18 mouse cellular contexts compared by ENCODE assay signal in the genomic region with DNA sequence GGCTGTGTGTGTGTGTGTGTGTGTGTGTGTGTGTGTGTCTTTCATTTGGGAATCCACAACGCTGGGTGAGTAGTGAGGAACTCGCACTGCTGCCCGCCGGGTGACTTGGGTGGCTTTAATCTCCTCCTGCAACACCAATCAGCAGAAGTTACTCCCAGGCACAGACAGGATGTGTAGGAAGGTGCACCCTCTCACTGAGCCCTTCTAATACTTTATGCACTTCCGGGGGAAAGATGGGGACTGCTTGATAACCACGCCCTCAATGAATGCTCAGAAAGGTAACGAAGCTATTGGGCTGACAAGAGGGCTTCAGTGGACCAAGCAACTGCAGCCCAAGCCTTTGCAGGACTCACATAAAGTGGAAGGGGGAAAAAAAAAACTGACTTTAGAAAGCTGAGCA.
A peak's percentile ranks its signal among the peaks of the same experiment; 100 is the strongest.
DNase-seq lines count a peak whose midpoint lies in the region; ATAC-seq and TF ChIP-seq lines count a peak whose summit lies in the region.
"Had no signal": no experiment of that assay in that cellular context is flagged by ENCODE, and none has a peak within 500 bp of the region (broad histone marks: within the 10 kb centered on the region; RNA-seq: fewer than 3 reads in every experiment).

No protein-coding gene starts in this region.

- H3K4me3 ChIP-seq in heart, embryonic 16.5 days (ENCODE audit: low read length), result no peak overlapping the region
- H3K4me3 ChIP-seq in heart, adult 2 months, result no peak overlapping the region
- no peak overlapping the region for H3K4me3 ChIP-seq in lung, adult 2 months (replicated peaks; ENCODE audit: extremely low read depth, low read depth, low read length)
- H3K4me3 ChIP-seq in layer of hippocampus, adult 2 months, result no peak overlapping the region
- H3K4me3 ChIP-seq: forebrain, embryonic 12.5 days; left cerebral cortex, adult 2 months; limb, embryonic 15.5 days had no signal

- H3K4me2 ChIP-seq in heart, embryonic 16.5 days (ENCODE audit: low read depth, low read length), result peak overlapping the region; percentile 30; the same call in 1 of the 2 replicates
- H3K4me2 ChIP-seq: forebrain, embryonic 12.5 days; limb, embryonic 15.5 days had no signal

- peak; percentile 8; the same call in 1 of the 2 replicates for ATAC-seq in heart, embryonic 16.5 days (replicated peaks; ENCODE audit: extremely low read depth, insufficient read depth, low FRiP score)
- ATAC-seq in CD4-positive, CD25-positive, alpha-beta regulatory T cell, adult 4 months, result peak; percentile 95
- peak; percentile 42; the same call in 1 of the 2 replicates for ATAC-seq in common myeloid progenitor, adult 5-6 weeks (replicated peaks; ENCODE audit: low read depth, poor library complexity, severe bottlenecking)
- ATAC-seq: hindbrain, postnatal 0 days; lung, postnatal 0 days had no signal

- no peak for TF ChIP-seq POLR2A in heart, adult 2 months (IDR thresholded peaks at IDR 0.05; ENCODE audit: insufficient read depth, low read depth, low read length)
- no peak for TF ChIP-seq POLR2A in lung, adult 2 months (IDR thresholded peaks at IDR 0.05; ENCODE audit: borderline replicate concordance, extremely low read depth, low read depth, low read length)

- WGBS in heart, embryonic 16.5 days, result 57% methylated on average over 7 of the region's 7 CpGs
- 49% methylated on average over 7 of the region's 7 CpGs for WGBS in heart, adult 2 months
- WGBS in lung, adult 2 months, result 62% methylated on average over 7 of the region's 7 CpGs

- H3K27me3 ChIP-seq in heart, embryonic 16.5 days (ENCODE audit: control insufficient read depth, insufficient read depth, low read length), result no peaks in the 10 kb centered on the region
- no peaks in the 10 kb centered on the region for H3K27me3 ChIP-seq in heart, adult 2 months (ENCODE audit: control insufficient read depth, insufficient read depth, low read length)
- H3K27me3 ChIP-seq in splenic B cell, adult 2 months (ENCODE audit: control insufficient read depth, insufficient read depth, low read length, poor library complexity, severe bottlenecking), result no peaks in the 10 kb centered on the region
- H3K27me3 ChIP-seq: forebrain, embryonic 12.5 days; limb, embryonic 15.5 days had no signal

- TF ChIP-seq EP300 in heart, adult 2 months (IDR thresholded peaks at IDR 0.05; ENCODE audit: insufficient read depth, low read depth, low read length), result no peak

- no peaks in the 10 kb centered on the region for H3K36me3 ChIP-seq in heart, embryonic 16.5 days (ENCODE audit: control insufficient read depth, insufficient read depth)
- H3K36me3 ChIP-seq in heart, adult 2 months (ENCODE audit: control insufficient read depth, insufficient read depth, low read length), result no peaks in the 10 kb centered on the region
- no peaks in the 10 kb centered on the region for H3K36me3 ChIP-seq in splenic B cell, adult 2 months (ENCODE audit: control insufficient read depth, insufficient read depth, low read length, poor library complexity, severe bottlenecking)
- H3K36me3 ChIP-seq: forebrain, embryonic 12.5 days; limb, embryonic 15.5 days had no signal

- H3K9ac ChIP-seq in heart, embryonic 16.5 days (ENCODE audit: low read length), result no peak overlapping the region
- no peak overlapping the region for H3K9ac ChIP-seq in heart, adult 2 months (ENCODE audit: low read depth, low read length)
- H3K9ac ChIP-seq: forebrain, embryonic 12.5 days; limb, embryonic 15.5 days had no signal

- DNase-seq in heart, adult 2 months, result no peak
- DNase-seq in splenic B cell, adult 2 months (ENCODE audit: low read depth, low spot score), result peak; percentile 50
- no peak for DNase-seq in lung, adult 2 months
- no peak for DNase-seq in left cerebral cortex, adult 18-20 months (ENCODE audit: low spot score in 2 of 2)
- DNase-seq in layer of hippocampus, adult 2 months (ENCODE audit: low spot score in 2 of 2), result no peak
- DNase-seq: adrenal gland, adult 2 months; gastrocnemius, postnatal 36 days; heart, postnatal 14 days; kidney, adult 8-10 months; right cerebral cortex, adult 18-20 months had no signal

- H3K27ac ChIP-seq in heart, embryonic 16.5 days (ENCODE audit: low read length), result no peak overlapping the region
- no peak overlapping the region for H3K27ac ChIP-seq in heart, adult 2 months
- H3K27ac ChIP-seq in layer of hippocampus, adult 2 months, result no peak overlapping the region
- H3K27ac ChIP-seq: forebrain, embryonic 12.5 days; hindbrain, postnatal 0 days; left cerebral cortex, adult 2 months; limb, embryonic 15.5 days had no signal

- intact Hi-C loops in heart, adult 2 months (cut with DNase I), result no loop called here

- H3K4me1 ChIP-seq in heart, embryonic 16.5 days (ENCODE audit: control insufficient read depth, insufficient read depth, low read length), result peaks cover 21% of the 10 kb centered on the region
- H3K4me1 ChIP-seq in heart, adult 2 months (ENCODE audit: control insufficient read depth, insufficient read depth, low read length), result no peaks in the 10 kb centered on the region; the same call in 1 of the 2 replicates
- H3K4me1 ChIP-seq in lung, adult 2 months (ENCODE audit: control insufficient read depth, insufficient read depth, low read length), result no peaks in the 10 kb centered on the region; the same call in 1 of the 2 replicates

- no peak for TF ChIP-seq CTCF in heart, adult 2 months (IDR thresholded peaks at IDR 0.05)
- no peak for TF ChIP-seq CTCF in lung, adult 2 months (IDR thresholded peaks at IDR 0.05; ENCODE audit: insufficient read depth, low read length)
- no peak for TF ChIP-seq CTCF in layer of hippocampus, adult 2 months (conservative IDR thresholded peaks at IDR 0.05)

- no peaks in the 10 kb centered on the region for H3K9me3 ChIP-seq in heart, embryonic 16.5 days (replicated peaks; ENCODE audit: control insufficient read depth, low read length)
- H3K9me3 ChIP-seq: forebrain, embryonic 12.5 days; limb, embryonic 15.5 days had no signal

- no peaks in the 10 kb centered on the region for H3K79me2 ChIP-seq in heart, adult 2 months (replicated peaks; ENCODE audit: control insufficient read depth, insufficient read depth, low read length)

Comparison
In these comparisons a context has a peak if more than half of its experiments do, and no peak if none do; other contexts are left out.
1. ATAC-seq: peak in every context shown above with its lines; median percentile 95 in CD4-positive, CD25-positive, alpha-beta regulatory T cell, adult 4 months; 42 in common myeloid progenitor, adult 5-6 weeks; 8 in heart, embryonic 16.5 days.